Mouse (Mus musculus) forebrain, embryonic 13.5 days (tissue): ENCODE measurements around the gene Spint2. TPM values are rescaled to one million over a fixed set of nuclear protein-coding genes. Genes with fewer than 3 reads are reported as not detected.

ENCODE experiments used
- ATAC-seq: fragments of 200-750 bp; cut with Nextera tagmentation; 2 replicates; pipeline ENCODE4 v1.8.0; 2017
- H3K27ac ChIP-seq: fragments of 300-500 bp; sonication (generic); 2 replicates; pipeline ENCODE4 v1.5.1; 2015; ENCODE audit warnings: inconsistent platforms, mild to moderate bottlenecking, moderate library complexity
- H3K27me3 ChIP-seq: fragments of 300-500 bp; sonication (generic); 2 replicates; pipeline ENCODE4 v1.6.1; 2015; ENCODE audit warnings: mild to moderate bottlenecking, inconsistent platforms
- H3K36me3 ChIP-seq: fragments of 300-500 bp; sonication (generic); 2 replicates; pipeline ENCODE4 v1.6.1; 2015; ENCODE audit warnings: mild to moderate bottlenecking, inconsistent platforms; ENCODE audit not compliant: poor library complexity, severe bottlenecking
- H3K4me1 ChIP-seq: fragments of 300-500 bp; sonication (generic); 2 replicates; pipeline ENCODE4 v1.6.1; 2015; ENCODE audit warnings: inconsistent platforms
- H3K4me2 ChIP-seq: fragments of 300-500 bp; sonication (generic); 2 replicates; pipeline ENCODE4 v1.6.1; 2015; ENCODE audit warnings: inconsistent platforms, mild to moderate bottlenecking, moderate library complexity
- H3K4me3 ChIP-seq: fragments of 300-500 bp; sonication (generic); 2 replicates; pipeline ENCODE4 v1.5.1; 2015; ENCODE audit warnings: mild to moderate bottlenecking, inconsistent platforms
- H3K9ac ChIP-seq: fragments of 300-500 bp; sonication (generic); 2 replicates; pipeline ENCODE4 v1.6.1; 2015; ENCODE audit warnings: mild to moderate bottlenecking, inconsistent platforms
- H3K9me3 ChIP-seq: fragments of 300-500 bp; sonication (generic); replicated peaks from 2 replicates; pipeline ENCODE4 v1.6.1; 2016; ENCODE audit warnings: inconsistent platforms
- WGBS: fragments of 180-500 bp; shearing (Covaris S2); methylation state at CpG from one replicate; pipeline ENCODE4 v1.1.7; 2015; 5-methylcytosine and 5-hydroxymethylcytosine counted together
- polyA plus RNA-seq: library from polyadenylated mRNA; unstranded; fragments of >200 nt; fragmentation: Nextera tagmentation; extraction: Ambion mirVana; gene quantifications from 2 replicates; pipeline ENCODE4 v1.2.1, GENCODE M21; 2015

The Spint2 gene
- polyA plus RNA-seq, 1 experiment from 2014 or later: 30.1 TPM

- Histone ChIP-seq H3K4me2 (peak overlapping the region; percentile 48), H3K4me1 (peaks cover 18% of the 10 kb centered on the region), H3K9ac (no peak overlapping the region), H3K36me3 (no peaks in the 10 kb centered on the region), H3K4me3 (peak overlapping the region; percentile 18; the same call in 1 of the 2 replicates), H3K9me3 (no peaks in the 10 kb centered on the region), H3K27ac (peak overlapping the region; percentile 69), H3K27me3 (no peaks in the 10 kb centered on the region)
- WGBS: 0% methylated on average over 7 of the region's 7 CpGs
- ATAC-seq: no peak
Observed at GRCm38 (mm10) chr7:29301127-29301566, 19.4 kb upstream of the Spint2 start.

DNA sequence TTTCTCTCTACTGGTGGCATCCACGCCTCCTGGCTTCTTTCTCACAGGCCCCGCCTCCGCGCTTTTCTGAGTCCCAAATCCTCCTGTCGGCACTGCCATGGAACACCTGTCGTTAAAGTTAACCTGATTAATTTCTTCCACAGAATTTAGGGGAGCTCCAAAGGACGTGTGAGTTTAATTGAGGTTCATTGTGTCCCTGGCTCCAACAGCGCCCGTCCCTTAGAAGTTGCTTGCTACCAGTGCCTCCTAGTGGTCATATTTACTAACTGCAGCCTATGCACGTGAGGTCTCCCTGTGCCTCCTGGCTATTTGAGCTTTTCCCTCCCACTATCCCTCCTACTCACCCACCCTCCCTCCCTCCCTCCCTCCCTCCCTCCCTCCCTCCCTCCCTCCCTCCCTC, 15.3 kb upstream of the Spint2 start:
- no peaks in the 10 kb centered on the region for H3K27me3 ChIP-seq
- no peak overlapping the region for H3K4me2 ChIP-seq
- ATAC-seq: peak; percentile 17; the same call in 1 of the 2 replicates
- no peaks in the 10 kb centered on the region for H3K36me3 ChIP-seq
- no peaks in the 10 kb centered on the region for H3K9me3 ChIP-seq
- WGBS: 13% methylated on average over 10 of the region's 10 CpGs
- peaks cover 24% of the 10 kb centered on the region for H3K4me1 ChIP-seq
- no peak overlapping the region for H3K27ac ChIP-seq
- no peak overlapping the region for H3K4me3 ChIP-seq
- H3K9ac ChIP-seq: no peak overlapping the region

DNA sequence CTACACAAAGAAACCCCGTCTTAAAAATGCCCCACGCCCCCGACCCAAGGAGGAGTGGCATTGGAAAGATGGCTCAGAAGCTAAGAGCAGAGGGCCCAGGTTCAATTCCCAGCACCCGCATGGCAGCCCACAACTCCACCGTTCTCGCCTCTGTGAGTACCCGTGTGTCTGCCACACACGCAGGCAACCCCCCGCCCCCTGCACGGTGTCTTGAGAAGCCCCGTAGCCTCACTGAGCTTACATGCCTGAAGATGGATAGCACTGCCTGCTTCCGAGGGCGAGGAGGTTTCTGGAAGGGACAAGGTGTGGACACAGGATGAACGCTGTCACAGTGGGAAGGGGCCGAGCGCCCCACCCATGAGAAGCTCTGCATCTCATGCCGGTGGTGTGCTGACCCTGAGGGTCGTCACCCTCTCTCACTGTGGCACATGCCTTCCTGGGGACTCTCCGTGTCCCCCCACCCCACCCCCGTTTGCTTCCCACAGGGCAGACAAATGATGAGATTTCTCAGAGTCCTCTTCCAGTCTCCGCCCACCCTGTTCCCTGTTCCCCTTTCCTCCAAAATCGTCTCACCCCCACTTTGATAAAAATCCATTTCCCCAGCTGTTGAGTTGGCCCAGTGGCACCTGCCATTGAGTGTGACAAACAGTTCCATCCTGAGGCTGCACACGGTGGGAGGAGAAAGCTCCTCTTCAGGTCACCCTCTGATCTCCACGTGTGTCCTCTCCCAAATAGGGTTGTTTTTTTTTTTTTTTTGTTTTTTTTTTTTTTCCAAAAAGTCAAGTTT, 14.3 kb upstream of the Spint2 start:
- 89% methylated on average over 24 of the region's 24 CpGs for WGBS
- Histone ChIP-seq H3K9me3 (no peaks in the 10 kb centered on the region), H3K36me3 (no peaks in the 10 kb centered on the region)

GRCm38 (mm10) chr7:29294111-29294761, 12.5 kb upstream of the Spint2 start:
- H3K27ac ChIP-seq: peak overlapping the region; percentile 44
- H3K4me1 ChIP-seq: peaks cover 45% of the 10 kb centered on the region
- no peak overlapping the region for H3K4me2 ChIP-seq
- WGBS: 65% methylated on average over 13 of the region's 13 CpGs
- H3K4me3 ChIP-seq: no peak overlapping the region
- H3K36me3 ChIP-seq: no peaks in the 10 kb centered on the region
- H3K9ac ChIP-seq: no peak overlapping the region
- 0 out of 2 replicates have a peak, but pooled peaks cover 4% of the 10 kb centered on the region for H3K27me3 ChIP-seq
- H3K9me3 ChIP-seq: no peaks in the 10 kb centered on the region
- no peak for ATAC-seq

More for the DNA sequence above, 14.3 kb upstream of the Spint2 start:
- Histone ChIP-seq H3K27me3 (no peaks in the 10 kb centered on the region), H3K4me3 (no peak overlapping the region), H3K4me2 (no peak overlapping the region), H3K27ac (no peak overlapping the region), H3K9ac (no peak overlapping the region), H3K4me1 (peaks cover 33% of the 10 kb centered on the region)
- no peak for ATAC-seq

- Histone ChIP-seq H3K4me2 (no peak overlapping the region), H3K27ac (peak overlapping the region; percentile 76), H3K27me3 (0 out of 2 replicates have a peak, but pooled peaks cover 5% of the 10 kb centered on the region), H3K9ac (no peak overlapping the region), H3K9me3 (no peaks in the 10 kb centered on the region), H3K4me3 (no peak overlapping the region), H3K4me1 (peaks cover 51% of the 10 kb centered on the region), H3K36me3 (no peaks in the 10 kb centered on the region)
- WGBS: 32% methylated on average over 19 of the region's 19 CpGs
- ATAC-seq: no peak
Observed at GRCm38 (mm10) chr7:29293131-29294065, 11.7 kb upstream of the Spint2 start.

GRCm38 (mm10) chr7:29292458-29293098, 10.9 kb upstream of the Spint2 start:
- peaks cover 51% of the 10 kb centered on the region for H3K4me1 ChIP-seq
- H3K4me2 ChIP-seq: peak overlapping the region; percentile 35
- no peaks in the 10 kb centered on the region for H3K9me3 ChIP-seq
- WGBS: 30% methylated on average over 8 of the region's 8 CpGs
- H3K9ac ChIP-seq: no peak overlapping the region
- H3K27me3 ChIP-seq: peaks cover 12% of the 10 kb centered on the region; the same call in 1 of the 2 replicates
- no peak overlapping the region for H3K4me3 ChIP-seq
- ATAC-seq: peak; percentile 25
- peak overlapping the region; percentile 76 for H3K27ac ChIP-seq
- H3K36me3 ChIP-seq: no peaks in the 10 kb centered on the region

DNA sequence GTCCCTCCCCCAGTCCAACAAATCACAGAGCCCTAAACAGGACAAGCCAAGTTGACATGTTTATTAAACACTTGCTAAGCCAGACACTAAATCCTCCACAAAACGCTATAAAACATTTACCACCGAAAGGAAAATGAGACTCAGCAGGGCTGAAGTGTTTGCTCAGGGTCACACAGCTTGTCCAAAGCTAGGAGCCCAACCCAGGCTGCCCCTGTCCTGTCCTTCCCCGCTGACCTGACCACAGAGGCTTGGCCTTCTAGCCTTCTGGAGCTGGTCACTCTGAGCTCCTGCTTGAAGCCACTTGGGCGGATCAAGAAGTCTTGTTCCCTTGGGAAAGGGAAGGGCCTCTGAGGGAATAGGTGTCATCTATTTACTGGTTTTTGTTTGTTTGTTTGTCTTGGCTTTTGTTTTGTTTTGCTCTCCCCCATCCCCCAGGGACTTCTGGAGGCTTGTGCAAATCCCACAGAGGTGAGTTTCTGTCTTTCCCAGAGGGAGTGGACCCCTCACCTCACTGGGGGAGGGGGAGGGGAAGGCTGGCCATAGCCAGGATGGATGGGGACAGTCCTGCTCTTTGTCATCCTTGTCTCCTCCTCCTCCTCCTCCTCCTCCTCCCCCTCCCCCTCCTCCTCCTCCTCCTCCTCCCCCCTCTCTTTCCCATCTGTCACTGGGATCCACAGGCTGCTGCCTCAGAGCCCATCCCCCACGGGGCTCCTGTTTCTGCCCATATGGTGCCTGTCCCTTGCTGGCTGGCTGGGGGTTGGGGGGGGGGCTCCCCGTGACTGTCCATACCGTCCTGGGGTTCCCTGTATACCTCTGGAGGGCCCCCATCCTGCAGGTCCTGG, 10.1 kb upstream of the Spint2 start:
- Histone ChIP-seq H3K36me3 (no peaks in the 10 kb centered on the region), H3K9ac (no peak overlapping the region), H3K4me2 (peak overlapping the region; percentile 35), H3K27me3 (peaks cover 14% of the 10 kb centered on the region; the same call in 1 of the 2 replicates), H3K4me3 (no peak overlapping the region), H3K27ac (peak overlapping the region; percentile 88), H3K4me1 (peaks cover 51% of the 10 kb centered on the region), H3K9me3 (no peaks in the 10 kb centered on the region)
- 30% methylated on average over 6 of the region's 7 CpGs for WGBS
- ATAC-seq: peak; percentile 54

- ATAC-seq: no peak
- H3K4me1 ChIP-seq: peaks cover 51% of the 10 kb centered on the region
Observed at GRCm38 (mm10) chr7:29290691-29291485, 9.2 kb upstream of the Spint2 start.

GRCm38 (mm10) chr7:29289856-29290255, 8.1 kb upstream of the Spint2 start:
- Histone ChIP-seq H3K27ac (peak overlapping the region; percentile 44), H3K9ac (peak overlapping the region; percentile 69; the same call in 1 of the 2 replicates), H3K9me3 (no peaks in the 10 kb centered on the region), H3K4me3 (peak overlapping the region; percentile 53), H3K27me3 (peaks cover 19% of the 10 kb centered on the region), H3K4me1 (peaks cover 51% of the 10 kb centered on the region), H3K36me3 (no peaks in the 10 kb centered on the region), H3K4me2 (peak overlapping the region; percentile 90)
- WGBS: 87% methylated on average over 6 of the region's 6 CpGs
- ATAC-seq: no peak

More at GRCm38 (mm10) chr7:29290691-29291485, 9.2 kb upstream of the Spint2 start:
- peak overlapping the region; percentile 88 for H3K27ac ChIP-seq
- peaks cover 14% of the 10 kb centered on the region; the same call in 1 of the 2 replicates for H3K27me3 ChIP-seq
- no peaks in the 10 kb centered on the region for H3K9me3 ChIP-seq
- peak overlapping the region; percentile 17; the same call in 1 of the 2 replicates for H3K4me2 ChIP-seq
- H3K9ac ChIP-seq: peak overlapping the region; percentile 17; the same call in 1 of the 2 replicates
- H3K4me3 ChIP-seq: no peak overlapping the region
- H3K36me3 ChIP-seq: no peaks in the 10 kb centered on the region
- WGBS: 39% methylated on average over 11 of the region's 11 CpGs
